Mouse (Mus musculus): Measurements from ENCODE around the gene Sgce. TPM values are rescaled to one million over a fixed set of nuclear protein-coding genes. Genes with fewer than 3 reads are reported as not detected.

The Sgce gene
- polyA plus RNA-seq (2015; fragmentation: Illumina TruSeq; extraction: RNeasy Lipid Tissue Mini Kit (QIAGEN cat#74804); ENCODE audit: insufficient read depth, low replicate concordance) = 16.6 TPM

DNA sequence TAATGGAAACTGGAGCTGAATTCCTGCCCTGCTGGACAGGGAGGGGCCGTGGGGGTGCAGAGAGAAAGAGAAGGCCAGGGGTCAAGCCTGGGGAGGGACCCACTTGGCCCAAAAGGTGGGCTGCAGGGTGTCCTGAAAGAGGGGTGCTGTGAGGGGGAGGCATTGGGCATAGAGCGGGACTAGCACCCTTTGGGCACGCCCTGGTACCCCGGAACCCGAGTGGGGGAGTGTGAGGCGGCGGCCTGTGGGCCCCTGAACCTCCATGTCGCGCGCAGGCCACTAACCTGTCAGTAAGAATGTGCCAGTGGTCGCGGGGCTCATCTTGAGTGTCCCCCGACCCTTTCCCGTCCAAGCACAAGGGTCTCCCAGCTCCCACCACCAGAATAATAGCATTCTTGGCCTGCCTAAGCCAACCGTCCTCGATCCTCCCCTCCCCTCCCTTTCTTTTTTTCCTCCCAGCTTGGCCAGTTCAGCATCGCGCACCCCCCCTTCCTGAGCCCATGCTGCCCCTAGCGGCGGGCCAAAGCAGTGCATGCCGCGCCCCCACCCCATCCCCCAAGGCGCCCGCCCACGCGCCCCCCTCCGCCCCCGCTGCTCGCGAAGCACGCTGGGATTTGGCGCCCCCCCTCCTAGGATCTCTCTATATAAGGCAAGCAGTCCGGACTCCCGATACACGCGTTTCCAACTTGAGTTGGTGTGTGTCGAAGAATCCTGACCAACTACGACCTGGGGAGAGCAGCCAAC lies at the start of gene Sgce, which contains the start of gene Peg10:
Sgce (minus strand) TSS at position 512 of the 744 bp plus-strand sequence.
Peg10 (plus strand) TSS at position 611 of the 744 bp plus-strand sequence.

Other genes starting within 250 kb of the Sgce start
- gene Col1a2, start 242.4 kb downstream of the Sgce start, polyA plus RNA-seq (2015; fragmentation: Illumina TruSeq; extraction: RNeasy Lipid Tissue Mini Kit (QIAGEN cat#74804); ENCODE audit: insufficient read depth, low replicate concordance) = 46.4 TPM
- gene Casd1, start 146.4 kb downstream of the Sgce start, polyA plus RNA-seq (2015; fragmentation: Illumina TruSeq; extraction: RNeasy Lipid Tissue Mini Kit (QIAGEN cat#74804); ENCODE audit: insufficient read depth, low replicate concordance) = 48.9 TPM
- 0.91 TPM for gene Peg10, start 99 bp upstream of the Sgce start, polyA plus RNA-seq (2015; fragmentation: Illumina TruSeq; extraction: RNeasy Lipid Tissue Mini Kit (QIAGEN cat#74804); ENCODE audit: insufficient read depth, low replicate concordance)
- gene Ppp1r9a, start 155.7 kb upstream of the Sgce start, polyA plus RNA-seq (2015; fragmentation: Illumina TruSeq; extraction: RNeasy Lipid Tissue Mini Kit (QIAGEN cat#74804); ENCODE audit: insufficient read depth, low replicate concordance) = 3.5 TPM

Data from spleen, adult 10 weeks (tissue).